Mouse (Mus musculus) megakaryocyte, embryonic 14.5 days (primary cell): ENCODE results near the gene Cftr.

Source experiments
- FLI1 ChIP-seq: IDR thresholded peaks from 2 replicates; pipeline ENCODE4 v1.6.1; 2012; ENCODE audit warnings: low read length, inconsistent platforms, mixed read lengths
- GATA1 ChIP-seq: IDR thresholded peaks from 3 replicates; pipeline ENCODE4 v1.6.1; 2012; ENCODE audit warnings: mixed read lengths, low read length, inconsistent platforms, borderline replicate concordance

GRCm38 (mm10) chr6:18360955-18361354 lies 190.5 kb downstream of the Cftr start:
- TF ChIP-seq GATA1 (no peak), FLI1 (no peak)
